ENCODE assay signal across 25 mouse cellular contexts in the genomic region with DNA sequence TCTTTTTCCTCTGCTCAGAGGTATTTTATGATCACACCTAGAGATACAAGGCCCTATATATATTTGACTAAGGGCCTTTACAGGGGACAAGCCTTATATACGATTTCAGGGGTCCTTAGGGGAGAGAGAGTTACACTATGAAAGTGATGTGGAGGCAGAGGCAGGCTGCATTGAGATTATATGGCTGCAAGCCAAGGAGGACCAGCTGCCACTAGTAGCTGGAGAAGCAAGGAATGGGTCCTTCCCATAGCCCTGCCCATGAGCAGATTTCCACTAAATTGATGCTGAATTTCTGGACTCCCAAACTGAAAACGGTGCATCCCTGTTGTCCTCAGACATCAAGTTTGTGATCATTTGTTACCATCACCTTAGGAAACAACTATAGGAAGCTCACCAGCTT. TPM values are rescaled to one million over a fixed set of nuclear protein-coding genes. Genes with fewer than 3 reads are reported as not detected.
DNase-seq lines count a peak whose midpoint lies in the region; ATAC-seq and TF ChIP-seq lines count a peak whose summit lies in the region.
"Had no signal": no experiment of that assay in that cellular context is flagged by ENCODE, and none has a peak within 500 bp of the region (broad histone marks: within the 10 kb centered on the region; RNA-seq: fewer than 3 reads in every experiment).

No protein-coding gene starts in this region.

- no peak overlapping the region for H3K4me3 ChIP-seq in gastrocnemius, adult 2 months
- H3K4me3 ChIP-seq: embryonic facial prominence, embryonic 12.5 days; embryonic facial prominence, embryonic 15.5 days; forebrain, embryonic 15.5 days; heart, embryonic 12.5 days; heart, embryonic 15.5 days; hindbrain, embryonic 10.5 days had no signal

- no peak for TF ChIP-seq CTCF in gastrocnemius, adult 2 months (IDR thresholded peaks at IDR 0.05)

- intact Hi-C loops in gastrocnemius, adult 2 months (cut with DNase I), result no loop called here
- intact Hi-C loops in left cerebral cortex, postnatal 4 days (cut with DNase I), result no loop called here

- ATAC-seq in cerebellum, adult (ENCODE audit: insufficient number of reproducible peaks, low FRiP score, low TSS enrichment), result no peak
- ATAC-seq: activated CD4-positive, CD25-positive, alpha-beta regulatory T cell, adult 4 months; forebrain, embryonic 15.5 days had no signal

- DNase-seq in cerebellum, postnatal 10 days, result peak; percentile 64 to 70
- DNase-seq in gastrocnemius, adult 2 months, result no peak
- no peak for DNase-seq in gastrocnemius, adult 8-10 months (ENCODE audit: low spot score in 2 of 2)
- DNase-seq in left cerebral cortex, postnatal 4 days, result peak; percentile 42
- no peak for DNase-seq in left cerebral cortex, adult 18-20 months (ENCODE audit: low spot score in 2 of 2)
- peak; percentile 42 to 55 for DNase-seq in right cerebral cortex, postnatal 10 days (ENCODE audit: low spot score in 2 of 2)
- no peak for DNase-seq in right cerebral cortex, postnatal 4 days
- DNase-seq: adrenal gland, adult 8-10 months; adrenal gland, postnatal 25 days; cerebellum, adult 11 months; cerebellum, adult 2 months; cerebellum, adult 9-11 months; gastrocnemius, postnatal 25 days; heart, adult 18-20 months; heart, postnatal 10 days; heart, postnatal 36 days had no signal

- H3K27ac ChIP-seq in gastrocnemius, adult 2 months, result 0 out of 2 replicates have a peak overlapping the region, but pooled peaks have one; percentile 70
- H3K27ac ChIP-seq: embryonic facial prominence, embryonic 12.5 days; embryonic facial prominence, embryonic 15.5 days; forebrain, embryonic 15.5 days; heart, embryonic 15.5 days; hindbrain, embryonic 10.5 days; hindbrain, embryonic 14.5 days had no signal

RNA-seq across cellular contexts. Expression of gene Lrfn4, which starts 31.6 kb away (rescaled TPM):
- total RNA-seq in gastrocnemius, adult 2 months (2021), result 1 to 10 TPM; 1.5 to 1.6 TPM
- total RNA-seq in gastrocnemius, adult 8-10 months (2022), result 1 to 10 TPM in 2 of 4 experiments, under 1 TPM in 2; 0.46 to 6.3 (median 1.1) TPM
- total RNA-seq in left cerebral cortex, postnatal 4 days (2021), result 10 to 100 TPM; 85.3 to 88.6 TPM
- 10 to 100 TPM; 41.9 to 46.4 TPM for total RNA-seq in left cerebral cortex, adult 18-20 months (2021)

RNA-seq across cellular contexts. Expression of gene Rce1, which starts 41.6 kb away (rescaled TPM):
- total RNA-seq in gastrocnemius, adult 2 months (2021), result 1 to 10 TPM; 5.1 to 5.9 TPM
- total RNA-seq in gastrocnemius, adult 8-10 months (2022), result 1 to 10 TPM; 3.2 to 7.5 (median 4.0) TPM
- 10 to 100 TPM; 26.4 to 27.5 TPM for total RNA-seq in left cerebral cortex, postnatal 4 days (2021)
- 10 to 100 TPM; 27.3 to 27.7 TPM for total RNA-seq in left cerebral cortex, adult 18-20 months (2021)

Comparison
In these comparisons a context has a peak if more than half of its experiments do, and no peak if none do; other contexts are left out.
1. DNase-seq: peak in cerebellum, postnatal 10 days (2 of 2), left cerebral cortex, postnatal 4 days (single experiment) and right cerebral cortex, postnatal 10 days (2 of 2); none in gastrocnemius, adult 2 months (single experiment), gastrocnemius, adult 8-10 months (0 of 2), left cerebral cortex, adult 18-20 months (0 of 2) and right cerebral cortex, postnatal 4 days (single experiment).
2. RNA of gene Lrfn4, which starts 31.6 kb away (total RNA-seq): 85.3 to 88.6 TPM in left cerebral cortex, postnatal 4 days and 41.9 to 46.4 TPM in left cerebral cortex, adult 18-20 months; 1.5 to 1.6 TPM in gastrocnemius, adult 2 months and 0.46 to 6.3 TPM in gastrocnemius, adult 8-10 months; every median in the first group is over 4 times any median in the second.